Mouse (Mus musculus) erythroid progenitor cell, adult 5-6 weeks (primary cell): ENCODE measurements around the gene Gm49027. TPM values are rescaled to one million over a fixed set of nuclear protein-coding genes. Genes with fewer than 3 reads are reported as not detected.
A peak's percentile ranks its signal among the peaks of the same experiment; 100 is the strongest.
"Not testable (repeated sequence)": the region's sequence is repeated elsewhere in the genome, so short reads cannot be mapped to it uniquely, and the experiment has no call there.

Experiments used
- ATAC-seq: replicated peaks from 2 replicates; pipeline ENCODE4 v1.8.0; 2016; ENCODE audit warnings: moderate number of reproducible peaks, mild to moderate bottlenecking, moderate TSS enrichment, inconsistent platforms; ENCODE audit not compliant: poor library complexity, low FRiP score, severe bottlenecking
- total RNA-seq, 2 experiments: library from RNA; stranded (forward) in 1 of 2; stranded (reverse) in 1 of 2; fragments of 150-400 nt in 1 of 2; fragments of 186-747, 209-891 nt in 1 of 2; gene quantifications; 2 replicates each; pipeline versions ENCODE4 v1.2.3 to v1.2.4; 2015 to 2017; ENCODE audit warnings: low replicate concordance in 2 of 2

Gene Gm49027
- total RNA-seq (2015; ENCODE audit: low replicate concordance) (not detected in 2 replicates), total RNA-seq (2017; ENCODE audit: low replicate concordance) (not detected in 2 replicates)

DNA sequence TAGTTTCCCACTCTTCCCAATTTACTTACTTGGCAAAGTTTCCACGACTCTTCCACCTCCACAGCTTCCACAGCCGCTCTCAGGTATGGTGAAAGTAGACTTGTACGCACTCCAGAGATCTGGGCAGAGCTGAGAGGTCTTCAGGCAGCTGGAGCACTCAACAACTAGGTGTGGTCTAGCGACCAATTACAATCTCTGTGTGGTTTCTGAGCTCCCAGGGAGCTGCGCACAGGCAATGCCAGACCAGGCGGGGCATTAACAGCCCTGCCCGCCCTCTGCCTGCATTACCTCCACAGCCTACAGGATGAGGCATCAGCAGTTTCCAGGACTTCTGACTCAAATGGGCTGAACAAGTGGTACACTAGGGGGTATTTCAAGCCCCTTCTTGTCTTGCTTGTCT, at the start of gene Gm49027:
Gm49027 (minus strand) TSS at position 208 of the 400 bp plus-strand sequence.
- no peak for ATAC-seq

DNA sequence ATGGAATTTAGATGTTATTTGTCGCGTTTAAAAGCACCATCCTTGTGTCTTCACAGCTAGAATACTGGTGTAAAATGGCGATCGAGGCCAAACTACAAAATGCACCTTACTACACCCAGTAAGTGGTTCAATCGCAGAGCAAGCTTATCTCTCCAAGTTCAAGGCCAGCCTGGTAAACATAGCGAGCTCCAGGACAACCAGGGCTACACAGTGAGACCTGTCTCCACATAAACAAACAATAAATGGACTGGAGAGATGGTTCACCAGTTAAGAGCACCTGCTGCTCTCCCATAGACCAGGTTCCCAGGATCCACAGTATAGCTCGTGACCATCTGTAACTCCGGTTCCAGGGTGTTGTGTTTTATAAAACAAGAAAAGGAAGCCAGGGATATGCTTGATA, 48.1 kb upstream of the Gm49027 start:
- ATAC-seq: no peak

DNA sequence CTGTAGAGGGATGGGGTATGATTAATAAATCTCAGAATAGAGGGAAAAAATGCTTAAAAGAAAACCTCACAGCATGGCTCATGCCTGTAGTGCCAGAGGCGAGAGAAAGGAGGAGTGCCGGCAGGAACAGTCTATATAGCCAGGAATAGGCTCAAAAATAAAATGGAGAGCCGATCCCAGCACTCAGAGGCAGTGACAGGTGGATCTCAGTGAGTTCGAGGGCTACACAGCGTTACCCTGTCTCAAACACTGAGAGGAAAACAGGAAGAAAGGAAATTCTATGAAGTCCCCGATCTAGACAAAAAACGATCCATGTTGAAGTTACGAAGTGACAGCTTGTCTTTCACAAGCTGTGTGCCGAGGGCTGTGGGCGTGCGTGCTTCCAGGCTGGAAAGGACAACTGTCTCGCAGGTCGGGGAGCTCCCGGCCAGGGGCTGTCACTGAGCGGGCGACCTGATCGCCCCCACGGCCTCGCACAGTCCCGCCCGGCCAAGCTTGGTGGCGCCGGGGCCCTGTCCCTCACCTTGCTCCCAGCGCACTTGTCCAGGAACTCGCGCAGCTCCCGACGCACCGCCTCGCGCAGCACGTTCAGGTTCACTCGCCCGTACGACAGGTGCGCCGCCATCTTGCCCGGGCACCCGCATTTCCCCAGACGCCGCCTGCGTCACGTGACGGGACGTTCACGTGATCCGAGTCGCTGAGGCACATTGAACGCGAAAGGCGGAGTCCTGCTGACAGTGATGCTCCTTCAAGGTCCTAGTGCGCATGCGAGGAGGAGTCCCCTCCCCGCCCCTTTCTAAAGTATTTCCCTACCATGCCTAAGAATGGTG, 47.3 kb upstream of the Gm49027 start, which contains the start of gene Vps33a:
Vps33a (minus strand) TSS at position 682 of the 830 bp plus-strand sequence.
- ATAC-seq: peak; percentile 98

DNA sequence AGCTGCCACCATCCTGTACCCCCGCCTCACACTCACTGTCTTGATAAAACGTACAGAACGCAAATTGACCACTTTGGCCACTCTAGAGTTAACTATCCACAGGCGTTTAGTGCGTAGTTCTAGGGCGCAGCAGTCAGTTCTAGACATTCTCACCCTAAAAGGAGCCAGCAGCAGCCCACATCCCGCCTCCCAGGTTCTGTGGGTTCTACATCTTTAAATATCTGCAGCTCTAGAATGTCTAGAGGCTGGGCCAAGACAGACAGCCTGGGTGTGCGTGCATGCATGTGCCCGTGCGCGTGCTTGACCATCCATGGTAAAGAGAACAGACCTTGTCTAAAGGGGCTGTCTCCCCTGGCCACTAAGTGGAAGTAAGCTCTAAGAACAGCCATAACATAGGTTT, 35.8 kb upstream of the Gm49027 start:
- no peak for ATAC-seq

DNA sequence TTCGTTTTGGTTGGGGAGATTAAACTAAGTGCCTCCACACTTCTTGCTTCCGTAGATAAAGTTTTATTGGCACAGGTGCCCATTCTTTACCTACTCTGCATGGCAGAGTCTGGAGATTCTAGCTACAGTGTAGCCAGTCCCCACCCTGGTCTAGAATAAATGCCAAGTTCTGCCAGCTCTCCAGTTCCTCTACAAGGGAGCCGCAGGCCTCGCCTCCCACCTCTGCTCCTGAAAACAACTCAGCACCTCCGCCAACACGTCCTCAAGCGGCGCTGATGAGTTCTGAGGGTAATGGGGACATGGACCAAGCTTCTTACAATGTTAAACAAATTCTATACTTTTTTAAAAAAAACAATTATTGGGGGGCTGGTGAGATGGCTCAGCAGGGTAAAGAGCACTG, 34.3 kb upstream of the Gm49027 start:
- ATAC-seq: no peak

DNA sequence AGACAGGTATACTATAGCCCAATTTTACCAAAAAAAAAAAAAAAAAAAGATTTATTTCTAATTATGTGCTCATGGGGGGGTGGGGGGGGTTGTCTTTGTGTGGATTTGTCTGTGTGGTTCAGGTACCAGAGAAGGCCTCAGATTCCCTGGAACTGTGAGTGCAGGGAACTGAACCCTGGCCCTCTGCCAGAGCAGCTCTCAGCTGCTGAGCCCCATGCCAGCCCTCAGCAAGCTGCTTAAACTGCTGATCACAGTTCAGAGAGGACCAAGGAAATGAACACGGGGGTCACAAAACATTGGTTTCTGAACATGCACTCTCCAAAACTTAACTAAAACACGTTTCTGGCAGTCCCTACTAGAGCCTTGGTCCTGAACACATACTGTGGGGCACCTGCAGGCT, 31.2 kb upstream of the Gm49027 start:
- no peak for ATAC-seq

DNA sequence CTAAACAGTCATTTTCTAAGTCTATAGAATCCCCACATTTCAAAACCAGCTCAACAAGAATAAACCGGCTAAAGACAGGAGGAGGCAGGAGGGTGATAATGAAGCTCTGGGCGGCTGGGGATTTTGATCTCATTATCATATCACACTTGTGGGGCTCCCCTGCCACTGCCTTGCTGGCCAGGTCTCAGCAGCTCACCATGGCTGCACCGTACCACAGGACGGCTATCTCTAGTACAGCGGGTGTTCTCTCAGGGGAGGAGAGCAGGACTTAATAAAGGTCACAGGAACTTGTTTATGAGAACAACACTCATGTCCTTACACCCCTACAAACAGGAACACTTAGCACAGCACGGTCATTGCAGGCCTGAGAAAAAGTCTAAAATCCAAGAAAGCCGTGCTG, 30.4 kb upstream of the Gm49027 start:
- peak; percentile 68 for ATAC-seq

DNA sequence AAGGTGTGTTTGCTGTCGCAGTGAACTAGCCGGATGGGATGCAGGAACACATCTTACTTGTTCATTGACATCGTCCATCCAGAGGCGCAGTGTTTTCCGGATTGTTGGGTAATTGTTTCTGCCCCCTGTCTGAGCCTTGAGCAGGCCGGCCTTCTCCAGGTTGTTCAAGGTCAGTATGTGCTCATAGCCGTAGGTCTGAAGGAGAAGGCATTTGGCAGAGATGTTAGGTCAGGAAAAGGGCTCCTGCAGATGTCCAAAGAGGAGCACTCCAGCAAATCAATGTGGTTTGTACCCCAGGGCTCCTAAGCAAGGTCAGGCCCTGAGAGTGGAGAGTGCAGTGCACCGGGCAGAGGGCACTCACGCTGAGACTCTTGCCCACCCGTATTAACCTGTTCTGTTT, 8.5 kb upstream of the Gm49027 start:
- no peak for ATAC-seq

DNA sequence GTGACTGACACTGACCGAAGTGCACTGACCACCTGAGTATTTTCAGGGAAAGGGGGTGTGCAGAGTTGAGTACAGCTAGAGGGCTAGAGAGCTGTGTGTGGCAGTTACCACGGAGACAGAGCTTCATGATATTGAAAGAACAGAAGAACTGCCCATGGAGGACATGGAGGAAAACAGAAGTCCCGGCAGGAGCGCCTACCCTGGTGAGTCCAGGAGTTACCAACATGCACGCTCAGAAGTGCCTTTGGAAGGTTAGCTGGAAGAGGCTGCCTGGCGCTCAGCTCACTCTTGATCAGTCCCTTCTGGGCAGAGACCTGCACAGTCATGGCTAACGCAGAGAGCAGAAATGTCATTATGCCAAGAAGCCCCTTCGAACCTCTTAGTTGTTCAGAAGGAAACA, 4.8 kb upstream of the Gm49027 start:
- ATAC-seq: no peak

DNA sequence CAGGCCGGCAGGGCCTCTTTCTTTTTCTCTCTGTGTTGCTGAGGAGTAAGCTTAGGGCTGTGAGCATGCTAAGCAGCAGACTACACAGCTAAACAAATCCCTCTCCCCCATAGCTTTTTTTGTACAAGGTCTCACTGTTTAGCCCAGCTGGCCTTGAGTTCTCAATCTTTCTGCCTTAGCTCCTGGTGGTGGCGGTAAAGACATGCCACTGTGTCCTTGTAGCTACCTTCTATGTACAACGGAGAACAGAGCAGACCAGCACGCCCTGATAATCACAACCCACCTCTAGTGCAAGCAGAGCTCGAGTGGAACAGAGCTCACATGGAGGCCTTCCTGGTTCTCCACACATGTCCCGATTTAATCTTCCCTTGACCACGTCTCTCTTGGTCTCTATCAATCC, 3.4 kb upstream of the Gm49027 start:
- ATAC-seq: no peak

DNA sequence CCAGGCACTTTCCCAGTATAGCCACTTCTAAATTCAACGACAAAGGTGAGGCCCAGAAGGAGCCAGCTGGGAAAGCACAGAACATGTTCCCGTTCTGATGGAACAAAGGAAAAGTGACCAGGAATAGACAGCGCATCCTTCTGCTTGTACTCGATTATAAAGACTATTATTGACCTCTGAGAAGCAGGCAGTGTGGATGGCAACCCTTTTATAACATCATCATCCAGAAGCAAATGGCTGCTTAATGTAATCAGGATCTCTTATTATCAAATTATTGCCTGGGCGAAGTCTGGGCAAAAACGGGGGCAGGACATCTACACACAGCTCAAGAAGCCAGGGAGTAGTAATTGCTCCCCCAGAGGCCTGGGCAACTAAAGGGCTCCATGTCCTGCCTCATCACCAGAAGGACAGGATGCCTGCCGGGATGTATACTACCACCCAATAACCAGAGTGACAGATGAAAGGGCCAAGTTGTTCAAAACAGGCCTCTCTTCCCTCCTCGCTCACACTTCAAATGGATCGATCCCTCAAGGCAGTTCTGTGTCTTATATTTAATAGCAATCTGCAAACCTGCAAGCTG, 718 bp upstream of the Gm49027 start:
- no peak for ATAC-seq

DNA sequence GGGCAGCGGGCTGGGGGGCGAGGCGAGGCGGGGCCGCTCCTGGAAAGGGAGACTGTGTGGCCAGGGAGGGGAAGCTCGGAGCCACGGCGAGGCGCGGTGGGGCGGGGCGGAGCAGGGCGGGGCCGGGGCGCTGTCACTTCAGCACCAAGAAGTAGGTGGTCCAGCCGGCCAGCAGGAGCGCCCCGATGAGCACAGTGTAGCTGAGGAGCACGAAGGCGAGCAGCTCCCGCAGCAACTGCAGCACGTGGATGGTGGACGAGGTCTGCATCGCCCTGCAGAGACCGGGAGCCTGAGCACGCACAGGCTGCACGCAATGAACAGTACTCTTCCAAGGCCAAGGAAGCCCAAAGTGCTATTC, 916 bp downstream of the Gm49027 start:
- peak; percentile 75 for ATAC-seq

DNA sequence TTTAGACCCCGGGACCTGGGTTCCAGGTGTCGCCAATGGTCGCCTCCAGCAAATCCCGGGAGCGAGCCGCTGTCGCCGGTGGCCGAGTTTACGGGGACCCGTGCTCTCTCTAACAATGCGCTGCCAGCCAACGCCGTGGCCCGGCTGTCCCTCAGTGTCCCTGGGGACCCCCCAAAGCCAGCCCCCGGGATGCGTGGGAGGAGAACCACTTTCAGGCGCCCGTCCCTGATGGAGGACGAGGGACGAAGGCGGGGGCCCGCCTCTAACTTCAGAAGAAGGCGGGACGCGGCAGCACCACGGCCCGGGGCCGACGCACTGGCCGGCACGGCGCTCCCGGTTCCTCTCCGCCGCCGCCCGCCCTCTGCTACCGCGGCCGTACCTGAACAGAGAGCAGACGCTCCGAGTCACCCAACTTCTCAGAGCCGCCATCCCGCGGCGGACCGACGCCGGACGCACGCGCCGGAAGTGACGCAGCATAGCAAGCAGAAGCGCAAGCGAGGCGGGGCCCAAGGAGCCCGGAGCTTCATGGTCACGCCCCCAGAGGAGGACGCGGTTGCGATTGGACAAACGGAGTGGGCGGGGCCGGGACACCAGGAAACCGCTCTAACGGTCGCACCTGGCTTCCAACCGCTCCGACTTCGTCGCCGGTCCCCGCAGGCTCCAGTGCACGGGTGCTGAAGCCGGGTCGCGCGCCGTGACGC, 1.4 kb downstream of the Gm49027 start, which contains the start of gene Diablo:
Diablo (minus strand) TSS at position 485 of the 701 bp plus-strand sequence.
- ATAC-seq: peak; percentile 97

DNA sequence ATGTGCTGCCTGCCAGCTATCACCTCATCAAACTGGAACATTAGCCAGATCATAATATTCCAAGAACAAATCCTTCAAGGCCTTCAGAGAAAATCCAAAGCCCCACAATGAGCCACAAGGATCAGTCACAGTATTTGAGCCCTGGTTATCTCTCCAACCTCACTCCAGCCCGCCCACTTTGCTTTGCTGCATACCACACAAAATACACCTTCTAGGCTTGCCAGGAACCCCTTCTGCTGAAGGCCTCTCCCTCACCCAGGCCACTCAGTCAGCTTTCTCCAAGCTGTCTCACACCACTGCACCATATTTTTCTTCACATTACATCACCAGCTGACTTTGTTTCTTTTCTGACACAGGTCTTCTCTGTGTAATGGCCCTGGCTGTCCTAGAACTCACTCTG, 3.1 kb downstream of the Gm49027 start:
- ATAC-seq: no peak

DNA sequence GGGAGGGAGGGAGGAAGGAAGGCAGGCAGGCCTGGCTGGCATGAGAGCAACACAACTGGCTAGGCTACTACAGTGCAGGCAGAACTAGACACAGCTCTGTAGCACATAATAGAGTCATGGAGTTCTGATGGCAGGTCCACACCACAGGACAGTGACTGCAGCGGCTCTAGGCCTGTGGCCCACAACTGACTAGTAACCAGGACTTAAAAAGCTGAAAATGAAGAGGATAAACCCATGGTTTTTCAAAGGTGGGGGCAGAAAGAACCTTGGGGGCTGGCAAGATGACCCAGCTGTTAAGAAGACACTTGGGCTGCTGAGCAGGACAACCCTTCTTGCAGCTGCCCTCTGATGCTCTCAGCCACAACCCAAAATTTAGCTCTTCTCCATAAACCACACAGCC, 3.7 kb downstream of the Gm49027 start:
- no peak for ATAC-seq

DNA sequence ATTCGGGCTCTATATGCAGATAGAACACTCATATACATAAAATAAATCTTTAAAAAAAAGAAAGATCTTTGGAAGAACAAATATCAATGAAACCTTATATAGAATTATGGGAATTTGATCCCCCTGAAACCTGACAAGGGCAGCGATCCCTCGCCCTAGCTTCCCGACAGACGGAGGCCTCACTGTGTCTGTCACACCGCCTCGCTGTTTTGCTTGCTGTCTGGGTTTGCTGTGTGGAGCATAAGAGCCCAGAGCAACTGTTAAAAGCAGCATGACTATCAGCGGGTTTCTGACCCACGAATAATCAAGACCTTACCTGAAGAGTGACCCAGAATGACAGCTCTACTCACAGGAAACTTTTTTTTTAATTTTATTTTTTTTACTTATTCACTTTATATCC, 4.6 kb downstream of the Gm49027 start:
- no peak for ATAC-seq

DNA sequence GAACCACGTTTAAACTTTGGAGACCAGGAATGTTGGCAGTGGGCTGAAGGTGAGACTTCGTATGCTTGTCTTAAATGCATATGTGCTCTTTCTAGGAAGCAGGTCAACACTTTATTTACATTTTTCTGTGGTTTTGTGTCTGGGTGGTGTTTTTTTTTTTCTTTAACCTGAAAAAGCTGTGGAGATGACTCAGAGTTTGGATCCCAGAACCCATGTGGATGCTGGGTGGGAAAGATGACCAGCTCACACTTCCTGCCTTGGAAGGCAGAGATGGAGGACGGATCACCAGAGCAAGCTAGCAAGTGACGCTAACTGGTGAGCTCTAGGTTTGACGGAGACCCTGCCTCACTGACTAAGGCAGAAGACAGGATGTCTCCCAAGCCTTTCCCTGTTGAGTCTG, 10.4 kb downstream of the Gm49027 start:
- ATAC-seq: no peak

DNA sequence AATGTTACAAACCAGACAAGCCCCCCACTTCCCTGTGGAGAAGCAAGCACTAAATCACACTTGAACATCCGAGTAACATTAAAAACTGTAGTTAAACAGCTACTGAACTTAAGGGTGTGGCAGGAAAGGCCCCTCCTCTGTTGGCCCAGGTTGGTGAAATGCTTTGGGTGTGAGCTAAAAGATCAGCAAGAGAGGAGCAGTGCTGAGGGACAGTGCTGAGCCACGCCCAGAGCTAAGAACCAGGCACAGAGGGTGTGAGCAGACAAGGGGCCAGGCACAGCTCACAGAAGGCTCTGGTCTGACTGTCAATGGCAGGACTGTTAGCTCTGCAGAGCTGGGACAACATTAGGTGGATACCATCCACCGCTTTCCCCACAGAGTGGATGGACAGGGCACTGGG, 13.2 kb downstream of the Gm49027 start:
- ATAC-seq: peak; percentile 70

DNA sequence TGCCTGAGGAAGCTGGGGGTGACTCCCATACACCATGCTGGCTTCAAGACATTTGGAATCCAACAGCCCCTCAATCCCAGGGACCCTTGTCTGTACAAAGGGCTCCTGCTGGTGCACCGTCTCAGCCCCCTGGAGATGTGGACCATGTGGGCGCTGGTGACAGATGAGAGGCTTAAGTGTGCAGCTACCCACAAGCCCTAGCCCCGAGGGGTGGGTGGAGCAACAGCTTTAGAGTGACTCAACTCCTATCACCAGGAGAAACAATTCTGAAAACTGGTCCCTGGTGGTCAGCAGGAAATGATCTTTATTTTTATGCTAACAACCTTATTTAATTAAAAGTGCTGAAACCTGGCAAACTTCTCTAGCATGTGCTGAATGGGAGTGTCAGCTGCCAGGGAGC, 13.9 kb downstream of the Gm49027 start:
- not testable (repeated sequence) for ATAC-seq

DNA sequence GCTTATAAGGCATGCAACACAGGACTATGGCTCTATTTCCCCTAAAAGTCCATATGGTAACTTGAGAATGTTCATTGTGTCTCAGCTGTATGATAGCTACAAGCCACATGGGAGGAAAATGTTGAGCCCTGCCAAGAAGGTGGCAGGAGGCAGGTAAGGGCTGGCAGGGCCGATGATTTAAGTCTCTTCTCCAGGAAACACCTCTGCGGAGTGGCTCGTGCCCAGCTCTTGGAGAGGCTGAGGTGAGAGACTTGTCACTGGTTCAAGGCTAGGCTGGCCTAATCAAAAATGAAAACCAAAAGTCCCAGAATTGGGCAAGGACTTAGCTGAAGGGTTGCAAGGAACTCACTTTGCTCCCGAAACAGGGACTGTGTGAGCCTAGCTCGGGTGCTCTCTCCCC, 15.1 kb downstream of the Gm49027 start, which contains the start of gene B3gnt4:
B3gnt4 (plus strand) TSS at position 301 of the 400 bp plus-strand sequence.
- no peak for ATAC-seq

DNA sequence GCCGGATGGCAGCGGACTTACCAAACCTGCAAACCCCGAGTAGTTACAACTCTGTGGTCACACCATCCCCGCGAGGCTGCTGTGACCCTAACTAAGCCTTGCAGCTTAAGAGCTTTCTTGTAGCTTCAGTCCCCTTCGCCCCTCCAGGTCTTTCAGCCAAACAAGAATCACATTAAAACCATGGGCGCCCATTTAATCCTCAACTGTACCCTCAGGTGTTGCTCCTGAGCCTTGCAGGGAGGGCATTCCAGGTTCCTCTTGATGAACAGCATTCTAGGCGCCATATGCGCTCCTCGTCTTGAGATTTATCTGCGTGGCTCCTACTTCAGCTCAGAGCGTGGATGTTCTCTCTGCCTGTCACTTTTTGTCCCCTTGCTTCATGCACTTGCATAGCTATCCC, 16.4 kb downstream of the Gm49027 start:
- ATAC-seq: no peak
